Mouse (Mus musculus) hematopoietic stem cell, adult 5-6 weeks (primary cell): Measurements from ENCODE around the gene Psg17. TPM values are rescaled to one million over a fixed set of nuclear protein-coding genes. Genes with fewer than 3 reads are reported as not detected.
A peak's percentile ranks its signal among the peaks of the same experiment; 100 is the strongest.
"Not testable (repeated sequence)": the region's sequence is repeated elsewhere in the genome, so short reads cannot be mapped to it uniquely, and the experiment has no call there.

ENCODE experiments used
- ATAC-seq, 2 experiments: fragments of 125-278 bp in 1 of 2; replicated peaks in 1 of 2; 2 replicates each; pipeline ENCODE4 v1.8.0; 2016 to 2017; ENCODE audit warnings: inconsistent platforms in 2 of 2, mild to moderate bottlenecking in 2 of 2, moderate number of reproducible peaks in 2 of 2, low read depth in 1 of 2, moderate TSS enrichment in 1 of 2; ENCODE audit not compliant: low FRiP score in 2 of 2, poor library complexity in 2 of 2, severe bottlenecking in 2 of 2, insufficient read depth in 1 of 2, low TSS enrichment in 1 of 2
- total RNA-seq: library from RNA; stranded (forward); fragments of 172-1452, 232-1000 nt; gene quantifications from 2 replicates; pipeline ENCODE4 v1.2.3, GENCODE M21; 2017

The Psg17 gene
- not detected in 2 replicates for total RNA-seq

DNA sequence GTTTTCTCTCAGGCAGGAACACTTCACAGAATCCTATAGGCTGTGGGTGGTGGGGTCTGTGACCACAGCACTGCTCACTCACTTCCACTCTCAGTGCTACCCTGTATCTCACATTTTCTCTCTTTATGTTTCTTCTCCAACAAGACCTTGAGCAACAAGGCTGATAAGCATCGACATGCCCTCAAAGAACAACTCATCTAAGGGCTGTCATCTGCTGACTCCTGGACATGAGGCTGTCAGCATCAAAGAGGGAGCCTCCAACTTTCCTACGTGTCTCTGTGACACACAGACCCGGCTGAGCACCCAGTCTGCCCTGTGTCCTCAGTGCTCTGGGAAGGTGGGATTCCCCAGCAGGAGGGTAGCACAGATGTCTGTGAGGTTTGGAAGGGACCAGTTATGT is at the start of gene Psg17:
Gene Psg17 (minus strand): TSS at position 101 of the 400 bp plus-strand sequence.
- ATAC-seq = no peak

DNA sequence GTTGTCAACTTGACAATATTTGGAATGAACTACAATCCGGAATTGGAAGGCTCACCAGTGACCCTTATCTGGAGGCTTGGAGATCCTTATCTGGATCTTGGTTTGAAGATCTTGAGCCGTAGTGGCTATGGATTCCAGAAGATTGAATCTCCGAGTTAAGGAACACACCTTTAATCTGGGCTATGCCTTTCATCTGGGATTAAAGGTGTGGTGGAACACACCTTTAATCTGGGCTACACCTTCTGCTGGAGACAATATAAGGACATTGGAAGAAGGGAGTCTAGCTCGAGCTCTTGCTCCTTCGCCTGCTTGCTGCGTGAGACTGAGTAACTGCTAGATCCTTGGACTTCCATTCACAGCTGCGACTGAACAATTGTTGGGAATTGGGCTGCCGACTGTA is 49.6 kb upstream of the Psg17 start, which contains the start of gene Pglyrp1:
Gene Pglyrp1 (plus strand): TSS at position 301 of the 400 bp plus-strand sequence.
- ATAC-seq = not testable (repeated sequence)

DNA sequence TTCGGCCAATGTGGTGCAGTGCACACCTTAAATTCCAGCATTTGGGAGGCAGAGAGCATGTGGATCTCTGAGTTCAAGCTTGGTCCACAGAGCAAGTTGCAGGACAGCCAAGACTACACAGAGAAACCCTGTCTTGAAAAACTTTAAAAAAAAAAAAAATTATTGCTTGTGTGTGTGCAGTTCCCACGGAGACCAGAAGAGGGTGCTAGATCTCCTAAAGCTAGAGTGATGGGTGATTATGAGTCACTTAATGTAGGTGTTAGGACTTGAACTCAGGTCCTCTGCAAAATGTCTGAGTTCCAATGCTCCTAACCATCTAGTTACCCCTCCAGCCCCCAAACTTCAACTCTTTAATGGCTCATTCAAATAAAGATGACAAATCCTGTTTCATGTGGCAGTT is 47.1 kb upstream of the Psg17 start:
- no peak for ATAC-seq

DNA sequence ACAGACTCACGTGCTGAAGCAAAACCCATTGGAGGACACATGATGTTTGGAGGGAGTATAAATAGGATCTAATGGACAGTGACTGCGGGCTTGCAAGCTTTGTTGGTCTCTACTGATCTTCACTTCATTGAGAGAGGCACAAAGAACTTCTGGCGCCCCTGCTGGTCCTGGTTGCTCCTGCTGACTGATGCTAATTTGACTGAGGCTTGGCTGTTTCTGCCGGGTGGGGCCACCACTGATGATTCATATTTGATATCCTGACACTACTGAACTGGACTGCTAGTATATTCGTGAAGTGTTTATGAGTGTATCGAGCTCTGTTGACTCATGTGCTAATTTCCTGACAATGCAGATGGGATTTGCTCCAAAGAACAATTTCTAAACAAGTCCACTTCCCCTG is 41.4 kb upstream of the Psg17 start:
- no peak for ATAC-seq

DNA sequence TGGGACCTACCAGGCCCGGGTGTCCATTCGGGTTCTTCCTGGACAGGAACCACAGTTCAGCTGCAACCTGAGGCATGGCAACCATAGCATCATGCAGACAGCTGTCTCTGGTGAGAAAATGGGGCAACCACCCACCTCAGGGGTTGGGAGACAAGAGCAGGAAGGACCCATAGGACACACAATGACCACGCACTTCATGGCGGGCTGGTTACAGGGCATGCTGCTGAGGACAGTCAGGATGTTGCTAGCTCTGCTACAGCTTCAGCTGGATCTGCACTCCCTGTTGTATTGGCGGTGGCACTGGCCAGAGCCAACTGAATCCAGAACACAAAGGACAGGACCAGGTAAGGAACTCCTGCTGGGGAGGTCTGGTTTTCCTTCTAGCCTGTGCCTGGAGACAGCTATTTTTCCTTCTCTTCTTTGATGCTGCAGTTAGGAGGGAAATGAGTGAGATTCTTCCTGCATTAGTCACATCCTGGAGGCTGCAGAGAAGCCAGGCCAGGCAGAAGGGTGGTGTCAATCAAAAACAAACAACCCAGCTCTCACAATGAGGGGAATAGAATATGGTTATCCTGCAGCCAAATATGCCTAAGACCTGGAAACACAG is 37.0 kb upstream of the Psg17 start:
- no peak for ATAC-seq

DNA sequence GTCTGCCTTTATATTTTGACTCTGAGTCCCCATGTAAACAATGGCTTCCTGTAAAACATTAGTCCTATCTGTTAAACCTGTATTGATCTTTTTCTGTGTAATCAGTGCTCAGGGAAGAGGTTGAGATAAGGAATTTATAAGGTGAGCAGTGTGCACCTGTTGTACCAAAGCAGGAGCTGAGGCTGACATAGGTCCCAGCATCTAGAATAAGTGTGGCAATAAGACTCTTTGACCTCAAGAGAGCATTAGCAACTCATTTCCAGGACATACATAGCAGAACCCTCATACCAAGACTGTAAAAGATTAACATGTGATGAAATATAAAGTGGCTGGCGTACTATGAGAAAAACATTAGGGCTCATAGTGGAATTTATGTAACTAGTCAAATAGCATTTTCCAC is 27.0 kb upstream of the Psg17 start:
- no peak for ATAC-seq

DNA sequence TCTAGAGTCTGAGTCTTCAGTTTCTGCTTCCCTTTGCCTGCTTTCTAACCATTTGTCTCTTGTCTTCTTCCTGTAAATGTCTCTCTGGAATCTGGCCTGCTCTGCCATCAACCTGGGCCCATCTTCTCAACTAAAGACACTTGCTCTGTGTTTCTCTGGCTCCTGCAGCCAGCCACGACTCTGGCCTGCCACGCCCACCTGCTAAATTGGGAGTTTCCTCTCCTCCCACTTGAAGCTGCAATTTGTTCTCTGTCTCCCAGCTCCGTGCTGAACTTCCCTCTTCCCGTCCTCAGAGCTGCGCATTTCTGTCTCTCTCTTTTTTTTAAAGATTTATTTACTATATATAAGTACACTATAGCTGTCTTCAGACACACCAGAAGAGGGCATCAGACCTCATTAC is 23.4 kb upstream of the Psg17 start:
- no peak for ATAC-seq

DNA sequence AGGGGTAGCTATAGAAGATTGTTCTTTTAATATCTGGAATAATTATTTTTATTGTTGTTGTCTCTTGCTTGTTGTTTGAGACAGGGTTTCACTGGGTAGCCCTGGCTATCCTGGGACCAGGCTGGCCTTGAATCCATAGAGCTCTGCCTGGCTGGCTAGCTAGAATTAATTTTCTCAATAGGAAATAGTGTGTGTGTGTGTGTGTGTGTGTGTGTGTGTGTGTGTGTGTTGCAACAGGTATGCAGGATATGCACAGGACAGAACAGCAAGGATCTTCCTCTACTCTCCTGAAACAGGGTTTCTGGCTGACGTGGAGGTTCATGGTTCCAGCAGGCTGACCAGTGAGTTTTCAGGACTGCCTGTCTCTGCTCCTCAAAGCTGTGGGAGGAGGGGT is 19.8 kb upstream of the Psg17 start:
- no peak for ATAC-seq

DNA sequence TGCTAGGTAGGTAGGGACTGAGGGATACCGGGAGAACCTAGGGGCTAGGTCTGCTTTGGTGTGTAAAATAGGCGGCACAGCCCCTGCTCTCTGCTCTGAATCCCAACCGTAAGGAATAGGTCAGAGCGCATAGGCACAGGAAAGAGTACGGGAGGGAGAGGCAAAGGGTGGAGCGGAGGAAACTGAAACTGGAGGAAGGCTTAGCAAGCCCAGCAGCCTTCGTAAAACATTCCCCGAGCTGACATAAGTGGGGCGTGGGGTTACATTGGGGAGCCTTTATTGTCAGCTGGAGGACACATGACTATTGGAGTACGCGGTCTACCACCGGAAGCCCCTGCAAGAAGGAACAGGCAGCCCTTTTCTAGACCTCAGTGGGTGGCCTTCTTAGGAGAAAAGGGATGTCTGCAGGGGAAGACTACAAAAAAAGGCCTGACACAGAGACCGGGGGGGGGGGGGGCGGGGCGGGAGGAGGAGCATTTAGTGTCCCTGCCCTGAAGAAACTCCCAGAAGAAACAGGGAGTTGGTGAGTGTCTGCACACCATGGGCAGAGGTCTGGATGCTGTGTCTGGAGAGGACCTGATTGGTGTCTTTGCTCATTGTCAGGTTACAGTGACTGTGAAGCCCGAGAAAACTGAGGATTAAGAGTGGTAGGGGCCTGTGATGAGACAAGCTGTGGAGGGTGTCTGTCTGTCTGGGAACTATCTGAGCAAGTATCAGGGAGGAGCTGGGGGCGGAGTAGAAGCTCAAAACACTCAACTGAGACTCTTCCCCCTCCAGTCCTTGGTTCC is 19.2 kb upstream of the Psg17 start:
- ATAC-seq = peak; percentile 97 to 99

DNA sequence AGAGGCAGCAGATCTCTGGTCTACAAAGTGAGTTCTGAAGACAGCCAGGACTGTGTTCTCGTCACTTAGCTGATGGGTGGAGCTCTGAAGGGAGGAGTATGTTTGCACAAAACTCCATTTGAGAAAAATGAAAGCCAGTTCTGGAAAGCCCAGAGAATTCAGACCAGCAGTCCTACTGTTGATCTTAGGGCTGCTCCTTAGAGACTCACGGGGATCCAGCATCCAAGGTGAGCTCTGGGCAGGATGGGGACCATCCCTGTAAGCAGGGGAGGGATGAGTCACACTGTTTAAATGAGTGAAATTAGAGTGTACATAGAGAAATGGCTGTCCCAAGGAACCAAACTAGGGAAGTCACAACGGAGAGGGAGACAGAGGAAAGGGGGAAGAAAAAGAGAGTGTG is 18.5 kb upstream of the Psg17 start, which contains the start of gene Mill2:
Gene Mill2 (plus strand): TSS at position 102 of the 400 bp plus-strand sequence.
- ATAC-seq = peak; percentile 40 to 61; a peak in 3 of 4 replicates

DNA sequence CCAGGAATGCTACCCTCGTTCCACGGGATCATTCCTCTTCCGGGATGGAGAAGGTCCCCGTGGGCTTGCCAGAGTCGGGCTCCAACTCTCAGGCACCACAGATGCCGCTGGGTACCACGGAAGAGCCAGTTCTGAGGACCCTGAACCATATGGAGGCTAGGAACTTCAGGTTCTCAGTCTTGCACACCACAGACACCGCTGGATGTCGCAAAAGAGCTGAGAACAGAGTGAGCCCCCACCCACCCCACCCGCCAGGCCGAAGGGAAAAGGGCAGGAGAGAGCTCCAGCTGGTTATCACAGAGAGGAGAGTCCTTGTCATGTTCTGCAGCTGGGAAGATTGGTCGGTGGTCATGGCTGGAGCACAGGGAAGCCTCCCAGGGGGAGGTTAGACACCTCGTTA is 10.9 kb upstream of the Psg17 start:
- ATAC-seq = no peak

DNA sequence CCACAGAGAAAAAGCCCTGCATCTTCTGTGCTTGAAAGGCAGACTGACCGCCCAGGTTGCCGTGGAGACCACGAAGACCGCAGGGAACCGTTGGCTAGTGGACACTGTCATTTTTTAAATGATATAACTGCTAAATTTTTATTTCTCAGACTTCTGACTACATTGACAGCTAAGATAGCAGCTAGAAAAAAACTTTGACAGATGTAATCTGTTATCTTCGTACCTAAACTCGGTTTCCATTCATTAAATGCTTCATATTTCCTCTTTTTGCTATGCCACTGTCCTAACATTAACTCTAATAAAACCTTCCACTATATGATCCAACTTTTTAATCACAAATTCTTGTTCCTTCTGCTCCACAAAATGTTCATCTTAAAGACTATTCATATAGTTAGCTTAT is 8.1 kb upstream of the Psg17 start:
- no peak for ATAC-seq

DNA sequence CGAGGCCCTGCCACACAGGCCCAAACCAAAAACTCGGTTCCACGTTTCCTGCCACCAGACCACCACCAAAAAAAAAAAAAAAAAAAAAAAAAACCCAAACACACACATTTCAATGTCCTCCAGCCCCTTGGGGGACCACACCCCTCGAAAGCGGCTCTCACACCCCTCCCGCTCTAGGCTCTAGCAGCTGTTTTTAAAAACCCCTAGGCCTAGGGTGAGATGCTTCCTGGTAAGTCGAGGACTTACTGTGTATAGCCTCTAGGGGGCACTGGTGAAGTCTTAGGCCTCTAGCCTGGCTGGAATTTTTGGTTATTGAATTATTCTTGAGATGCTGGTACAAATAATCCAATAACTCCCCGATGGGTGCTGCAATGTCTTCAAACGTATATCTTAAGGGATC is 7.2 kb upstream of the Psg17 start:
- peak; percentile 46 to 60; a peak in 2 of 4 replicates for ATAC-seq

DNA sequence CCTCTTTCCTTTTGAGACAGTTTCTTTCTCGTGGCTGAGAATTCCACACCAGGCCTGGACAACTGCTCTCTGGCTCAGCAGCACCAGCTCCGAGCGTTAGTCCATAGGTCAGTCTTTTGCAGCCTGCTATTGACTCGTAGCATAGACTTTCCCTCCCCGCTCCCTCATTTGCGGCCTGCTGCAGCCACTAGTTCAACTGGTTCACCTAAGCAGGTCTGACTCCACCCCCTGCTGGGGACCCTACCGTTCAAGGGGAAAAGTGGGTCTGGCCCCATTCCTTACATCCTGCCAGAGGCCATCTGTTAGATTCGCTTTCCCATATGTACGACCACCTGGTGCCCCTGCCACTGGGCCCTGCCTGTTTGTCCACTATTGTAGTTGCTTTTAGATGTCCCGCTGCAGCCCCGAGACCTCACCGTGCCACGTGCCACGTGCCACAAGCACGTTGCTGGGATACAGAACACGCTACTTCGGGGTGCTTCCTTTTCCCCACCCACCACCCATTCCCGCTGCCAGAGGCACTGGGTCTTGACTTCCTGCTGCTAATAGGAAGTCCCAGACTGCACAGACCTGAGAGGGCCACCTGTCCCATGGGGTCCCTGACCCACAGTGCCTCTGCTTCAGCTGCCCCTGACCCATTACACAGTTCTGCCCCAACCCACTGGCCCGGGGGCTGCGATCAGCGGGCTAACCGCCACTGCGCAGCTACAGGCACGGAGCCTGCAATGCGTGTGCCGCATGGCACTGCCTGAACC is 6.6 kb upstream of the Psg17 start:
- ATAC-seq = no peak

DNA sequence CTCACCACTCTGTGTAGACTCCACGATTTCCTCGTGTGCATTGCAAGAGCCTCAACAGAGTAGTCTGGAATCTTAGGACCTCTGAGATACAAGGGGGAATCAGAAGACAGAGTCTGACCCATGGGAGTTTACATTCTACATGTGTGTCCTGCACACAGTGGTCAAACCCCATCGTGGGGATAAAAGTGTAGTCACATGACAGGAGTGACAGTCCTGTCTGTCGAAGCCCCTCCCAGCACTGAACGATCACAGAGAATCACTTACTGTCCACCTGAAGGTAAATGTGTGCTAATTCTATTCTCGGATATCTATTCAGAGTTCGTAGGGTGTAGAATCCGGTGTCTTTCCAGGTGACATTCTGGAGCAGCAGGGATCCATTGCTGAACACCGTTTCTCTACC is 3.1 kb downstream of the Psg17 start:
- ATAC-seq = no peak

DNA sequence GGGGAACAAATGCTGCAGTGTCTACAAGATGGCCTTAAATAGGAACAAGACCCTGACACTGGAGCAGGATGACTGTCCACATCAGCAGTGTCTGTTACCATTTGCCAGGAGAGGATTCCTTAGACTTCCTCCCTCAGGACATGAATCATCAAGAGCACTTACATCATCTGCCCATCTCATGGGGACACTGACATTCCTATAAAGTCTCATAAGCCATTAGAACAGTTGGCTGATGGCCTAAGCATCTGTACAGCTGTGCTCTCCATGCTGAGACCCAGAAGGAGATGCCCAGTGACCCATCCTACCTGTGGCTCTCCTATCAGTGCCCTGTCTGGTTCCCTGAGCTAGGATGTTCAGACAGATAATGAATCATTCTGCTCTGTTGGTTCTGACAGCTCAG is 17.9 kb downstream of the Psg17 start:
- ATAC-seq = no peak

DNA sequence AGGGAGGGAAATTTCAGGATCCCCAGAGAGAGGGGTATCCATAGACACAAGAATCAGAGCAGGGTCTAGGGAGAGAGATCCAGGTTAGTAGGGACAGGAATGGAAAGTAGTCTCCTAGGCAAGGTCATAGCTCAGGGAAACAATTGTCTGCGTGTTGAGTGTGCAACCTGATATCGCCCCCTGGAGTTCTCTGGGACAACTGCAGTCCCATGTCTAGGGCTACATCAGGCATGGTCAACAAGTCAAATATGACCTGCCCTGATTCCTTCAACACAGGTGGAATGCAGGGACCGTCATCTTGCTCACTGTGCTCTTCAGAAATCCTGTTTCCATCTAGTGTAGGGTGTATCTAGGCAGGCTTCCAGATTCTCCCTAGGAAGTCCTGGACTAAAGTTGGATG is 22.3 kb downstream of the Psg17 start:
- no peak for ATAC-seq

DNA sequence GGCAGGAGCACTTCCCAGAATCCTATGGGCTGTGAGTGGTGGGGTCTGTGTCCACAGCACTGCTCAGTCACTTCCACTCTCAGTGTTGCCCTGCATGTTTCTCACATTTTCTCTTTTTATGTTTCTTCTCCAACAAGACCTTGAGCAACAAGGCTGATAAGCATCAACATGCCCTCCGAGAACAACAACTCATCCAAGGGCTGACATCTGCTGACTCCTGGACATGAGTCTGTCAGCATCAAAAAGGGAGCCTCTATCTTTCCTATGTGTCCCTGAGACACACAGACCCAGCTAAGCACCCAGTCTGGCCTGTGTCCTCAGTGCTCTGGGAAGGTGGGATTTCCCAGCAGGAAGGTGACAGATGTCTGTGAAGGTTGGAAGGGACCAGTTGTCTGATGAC is 23.0 kb downstream of the Psg17 start, which contains the start of gene Psg19:
Gene Psg19 (minus strand): TSS at position 101 of the 400 bp plus-strand sequence.
- ATAC-seq = no peak
